Mouse (Mus musculus) forebrain, embryonic 14.5 days (tissue): ENCODE measurements around the gene Trpc3. TPM values are rescaled to one million over a fixed set of nuclear protein-coding genes. Genes with fewer than 3 reads are reported as not detected.
"Not testable (repeated sequence)": the region's sequence is repeated elsewhere in the genome, so short reads cannot be mapped to it uniquely, and the experiment has no call there.

ENCODE experiments used
- ATAC-seq: fragments of 200-750 bp; cut with Nextera tagmentation; 2 replicates; pipeline ENCODE4 v1.8.0; 2017; ENCODE audit warnings: mild to moderate bottlenecking, moderate library complexity
- DNase-seq: peaks from one replicate; pipeline ENCODE4 v3.0.0-alpha.2; 2015; ENCODE audit warnings: low spot score
- H3K27ac ChIP-seq: fragments of 300-500 bp; sonication (generic); 2 replicates; pipeline ENCODE4 v1.5.1; 2014; ENCODE audit warnings: low read depth, mild to moderate bottlenecking, control low read depth, low read length, moderate library complexity
- H3K27me3 ChIP-seq: fragments of 300-500 bp; sonication (generic); replicated peaks from 2 replicates; pipeline ENCODE4 v1.6.1; 2014; ENCODE audit warnings: low read length, control low read depth, mixed read lengths; ENCODE audit not compliant: control insufficient read depth, insufficient read depth
- H3K36me3 ChIP-seq: fragments of 300-500 bp; sonication (generic); 2 replicates; pipeline ENCODE4 v1.6.1; 2014; ENCODE audit warnings: low read length, control low read depth; ENCODE audit not compliant: control insufficient read depth, insufficient read depth
- H3K4me1 ChIP-seq: fragments of 300-500 bp; sonication (generic); 2 replicates; pipeline ENCODE4 v1.6.1; 2014; ENCODE audit warnings: antibody characterized with exemption, low read length, control low read depth; ENCODE audit not compliant: control insufficient read depth, insufficient read depth
- H3K4me2 ChIP-seq: fragments of 300-500 bp; sonication (generic); 2 replicates; pipeline ENCODE4 v1.6.1; 2014; ENCODE audit warnings: mild to moderate bottlenecking, control low read depth, low read length
- H3K4me3 ChIP-seq: fragments of 300-500 bp; sonication (generic); 2 replicates; pipeline ENCODE4 v1.5.1; 2014; ENCODE audit warnings: low read depth, low read length, control low read depth
- H3K9ac ChIP-seq: fragments of 300-500 bp; sonication (generic); 2 replicates; pipeline ENCODE4 v1.6.1; 2014; ENCODE audit warnings: mild to moderate bottlenecking, low read length, control low read depth, moderate library complexity
- H3K9me3 ChIP-seq: fragments of 300-500 bp; sonication (generic); replicated peaks from 2 replicates; pipeline ENCODE4 v1.6.1; 2016; ENCODE audit warnings: low read length, control low read depth, mixed read lengths; ENCODE audit not compliant: control insufficient read depth
- WGBS: fragments of 180-500 bp; shearing (Covaris S2); extraction: QIAGEN DNeasy Blood & Tissue Kit; methylation state at CpG from one replicate; pipeline ENCODE4 v1.1.7; 2014; 5-methylcytosine and 5-hydroxymethylcytosine counted together
- polyA plus RNA-seq: library from polyadenylated mRNA; unstranded; fragments of >200 nt; fragmentation: Nextera tagmentation; extraction: Ambion mirVana; gene quantifications from 2 replicates; pipeline ENCODE4 v1.2.1, GENCODE M21; 2014

The Trpc3 gene
- polyA plus RNA-seq, 1 experiment from 2014 or later = 4.8 TPM

DNA sequence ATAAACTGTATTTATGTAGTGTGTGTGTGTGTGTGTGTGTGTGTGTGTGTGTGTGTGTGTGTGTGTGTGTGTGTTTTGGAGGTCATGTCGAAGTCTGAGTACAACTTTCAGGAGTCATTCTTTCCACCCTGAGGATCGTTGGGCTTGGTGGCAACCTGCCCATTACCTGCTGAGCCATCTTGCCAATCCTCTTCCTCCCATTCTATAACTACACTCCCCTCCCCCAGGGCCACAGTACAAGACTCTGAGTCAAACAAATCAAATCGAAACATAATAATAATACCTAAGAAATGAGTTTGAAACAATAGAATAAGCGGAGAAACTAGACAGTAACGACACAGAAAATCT is 76.1 kb downstream of the Trpc3 start:
- Histone ChIP-seq H3K9ac (no peak overlapping the region), H3K27ac (no peak overlapping the region), H3K4me3 (no peak overlapping the region)

GRCm38 (mm10) chr3:36613202-36613907 is 76.6 kb downstream of the Trpc3 start, which contains the start of gene Bbs7:
TSS of gene Bbs7 (minus strand) at chr3:36613477.
- peak within 1 kb of the TSS; percentile 86 for H3K9ac ChIP-seq
- H3K27me3 ChIP-seq = no peaks in the 10 kb centered on the region
- ATAC-seq (peak; percentile 100), DNase-seq (peak; percentile 99)
- H3K4me2 ChIP-seq = peak within 1 kb of the TSS; percentile 63
- peak within 1 kb of the TSS; percentile 64 for H3K4me3 ChIP-seq
- 3% methylated on average over 38 of the region's 38 CpGs for WGBS
- peak within 1 kb of the TSS; percentile 52; the same call in 1 of the 2 replicates for H3K27ac ChIP-seq
- no peaks in the 10 kb centered on the region for H3K36me3 ChIP-seq
- H3K9me3 ChIP-seq = no peaks in the 10 kb centered on the region
- H3K4me1 ChIP-seq = peaks cover 3% of the 10 kb centered on the region; the same call in 1 of the 2 replicates

More for the DNA sequence above, 76.1 kb downstream of the Trpc3 start:
- Histone ChIP-seq H3K9me3 (no peaks in the 10 kb centered on the region), H3K27me3 (no peaks in the 10 kb centered on the region), H3K36me3 (no peaks in the 10 kb centered on the region), H3K4me2 (peak overlapping the region; percentile 63), H3K4me1 (peaks cover 3% of the 10 kb centered on the region; the same call in 1 of the 2 replicates)
- ATAC-seq (no peak), DNase-seq (peak; percentile 3)
- 60% methylated on average over 5 of the region's 5 CpGs for WGBS

DNA sequence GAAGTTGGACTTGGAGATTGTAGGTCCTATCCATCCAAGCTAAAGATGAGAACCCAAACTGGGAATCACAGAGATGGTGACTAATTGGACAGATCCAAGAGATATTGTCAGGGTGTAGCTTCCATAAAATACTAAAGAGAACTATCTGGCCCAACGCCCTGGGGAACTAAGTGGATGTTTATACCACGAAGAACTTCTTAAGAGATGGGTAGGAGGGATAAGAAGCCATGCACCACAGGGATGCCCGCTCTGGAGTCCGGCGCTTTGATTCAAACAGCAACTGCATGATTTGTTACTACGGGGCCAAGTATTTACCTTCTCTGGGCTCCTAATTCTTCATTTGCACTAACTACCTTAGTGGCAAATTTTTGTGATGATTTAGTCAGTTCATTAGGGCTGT is 77.3 kb downstream of the Trpc3 start:
- Histone ChIP-seq H3K4me1 (peaks cover 3% of the 10 kb centered on the region; the same call in 1 of the 2 replicates), H3K4me2 (peak overlapping the region; percentile 63), H3K36me3 (no peaks in the 10 kb centered on the region), H3K9me3 (no peaks in the 10 kb centered on the region), H3K27me3 (no peaks in the 10 kb centered on the region), H3K4me3 (peak overlapping the region; percentile 64), H3K9ac (peak overlapping the region; percentile 86), H3K27ac (peak overlapping the region; percentile 52; the same call in 1 of the 2 replicates)
- peak; percentile 35 for DNase-seq
- peak; percentile 24 for ATAC-seq
- 0% methylated on average over 6 of the region's 6 CpGs for WGBS

GRCm38 (mm10) chr3:36605894-36606783 is 83.8 kb downstream of the Trpc3 start:
- Histone ChIP-seq H3K4me3 (no peak overlapping the region), H3K4me2 (no peak overlapping the region), H3K27ac (no peak overlapping the region), H3K4me1 (no peaks in the 10 kb centered on the region), H3K27me3 (no peaks in the 10 kb centered on the region), H3K36me3 (peaks cover 8% of the 10 kb centered on the region; the same call in 1 of the 2 replicates), H3K9me3 (no peaks in the 10 kb centered on the region), H3K9ac (no peak overlapping the region)
- DNase-seq (no peak), ATAC-seq (no peak)
- 86% methylated on average over 7 of the region's 7 CpGs for WGBS

GRCm38 (mm10) chr3:36599773-36600172 is 90.2 kb downstream of the Trpc3 start:
- H3K9me3 ChIP-seq, H3K4me1 ChIP-seq, DNase-seq, H3K4me3 ChIP-seq, H3K27me3 ChIP-seq, ATAC-seq, H3K36me3 ChIP-seq, H3K9ac ChIP-seq, H3K27ac ChIP-seq, H3K4me2 ChIP-seq: not testable (repeated sequence)
- 90% methylated on average over 8 of the region's 9 CpGs for WGBS

- H3K4me3 ChIP-seq = no peak overlapping the region
- no peaks in the 10 kb centered on the region for H3K4me1 ChIP-seq
- H3K27ac ChIP-seq = no peak overlapping the region
- no peak overlapping the region for H3K9ac ChIP-seq
- 72% methylated on average over 3 of the region's 3 CpGs for WGBS
- no peak for ATAC-seq
- no peak overlapping the region for H3K4me2 ChIP-seq
- no peaks in the 10 kb centered on the region for H3K9me3 ChIP-seq
- peaks cover 11% of the 10 kb centered on the region for H3K36me3 ChIP-seq
- DNase-seq = no peak
- H3K27me3 ChIP-seq = no peaks in the 10 kb centered on the region
Observed at GRCm38 (mm10) chr3:36598811-36599210, 91.2 kb downstream of the Trpc3 start.

- Histone ChIP-seq H3K4me1 (peaks cover 12% of the 10 kb centered on the region), H3K27me3 (no peaks in the 10 kb centered on the region), H3K27ac (peak within 1 kb of the TSS; percentile 87), H3K36me3 (peaks cover 40% of the 10 kb centered on the region), H3K9me3 (no peaks in the 10 kb centered on the region), H3K4me3 (peak within 1 kb of the TSS; percentile 80), H3K9ac (peak within 1 kb of the TSS; percentile 78), H3K4me2 (peak within 1 kb of the TSS; percentile 91)
- DNase-seq (peak; percentile 98), ATAC-seq (peak; percentile 100)
- under 1% methylated on average over 58 of the region's 60 CpGs for WGBS
Observed at GRCm38 (mm10) chr3:36571827-36572378, 118.1 kb downstream of the Trpc3 start, which contains the start of gene Ccna2. TSS of gene Ccna2 (minus strand) at chr3:36572150.

DNA sequence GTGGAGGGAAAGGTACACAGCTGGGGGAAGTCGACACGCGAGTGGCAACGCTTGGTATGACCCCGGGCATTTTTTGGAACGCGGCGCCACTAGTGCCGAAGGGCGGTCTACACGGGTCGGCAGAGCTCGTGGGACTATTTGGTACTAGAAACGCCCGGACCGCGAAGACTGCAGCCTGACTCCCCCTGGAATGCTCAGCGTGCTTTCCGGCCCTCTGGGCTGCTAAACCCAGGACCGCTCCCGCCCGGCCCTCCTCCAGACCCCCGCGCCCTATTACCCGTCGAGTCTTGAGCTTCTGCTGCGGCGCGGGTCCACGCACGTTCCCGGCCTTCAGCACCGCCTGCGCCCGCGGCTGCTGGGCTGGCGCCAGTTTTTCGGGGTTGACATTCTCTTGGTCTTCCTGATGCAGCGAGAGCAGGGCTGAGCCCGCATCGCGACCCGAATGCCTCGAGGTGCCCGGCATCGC is 118.6 kb downstream of the Trpc3 start:
- peaks cover 45% of the 10 kb centered on the region for H3K36me3 ChIP-seq
- peak overlapping the region; percentile 80 for H3K4me3 ChIP-seq
- H3K4me2 ChIP-seq = peak overlapping the region; percentile 91
- peak overlapping the region; percentile 87; the same call in 1 of the 2 replicates for H3K27ac ChIP-seq
- H3K9me3 ChIP-seq = no peaks in the 10 kb centered on the region
- 0% methylated on average over 45 of the region's 46 CpGs for WGBS
- ATAC-seq (peak; percentile 27), DNase-seq (peak; percentile 32)
- H3K9ac ChIP-seq = peak overlapping the region; percentile 78
- no peaks in the 10 kb centered on the region for H3K27me3 ChIP-seq
- H3K4me1 ChIP-seq = peaks cover 12% of the 10 kb centered on the region
